Mouse (Mus musculus) erythroblast, embryonic 14.5 days (primary cell): ENCODE results near the gene Nr2e1.

ENCODE experiments used
- GATA1 ChIP-seq: IDR thresholded peaks from 2 replicates; pipeline ENCODE4 v1.6.1; 2012; ENCODE audit warnings: low read length, inconsistent platforms, mixed read lengths
- TAL1 ChIP-seq: IDR thresholded peaks from 3 replicates; pipeline ENCODE4 v1.6.1; 2012; ENCODE audit warnings: low read length, inconsistent platforms, mixed read lengths

GRCm38 (mm10) chr10:42598615-42599014 lies 15.2 kb upstream of the Nr2e1 start:
- TF ChIP-seq TAL1 (no peak), GATA1 (no peak)
